Mouse (Mus musculus) embryonic facial prominence, embryonic 11.5 days (tissue): Measurements from ENCODE around the gene Psmd9. TPM values are rescaled to one million over a fixed set of nuclear protein-coding genes. Genes with fewer than 3 reads are reported as not detected.
"Not testable (repeated sequence)": the region's sequence is repeated elsewhere in the genome, so short reads cannot be mapped to it uniquely, and the experiment has no call there.

Source experiments
- ATAC-seq: fragments of 200-750 bp; cut with Nextera tagmentation; replicated peaks from 2 replicates; pipeline ENCODE4 v1.8.0; 2017; ENCODE audit warnings: low read depth; ENCODE audit not compliant: insufficient number of reproducible peaks, low FRiP score, low TSS enrichment
- DNase-seq: peaks from one replicate; pipeline ENCODE4 v3.0.0-alpha.2; 2015; ENCODE audit warnings: low spot score
- H3K27ac ChIP-seq: fragments of 300-500 bp; sonication (generic); replicated peaks from 2 replicates; pipeline ENCODE4 v1.5.1; 2014; ENCODE audit warnings: mild to moderate bottlenecking, low read depth, low read length, control low read depth
- H3K27me3 ChIP-seq: fragments of 300-500 bp; sonication (generic); 2 replicates; pipeline ENCODE4 v1.6.1; 2014; ENCODE audit warnings: mild to moderate bottlenecking, low read length, moderate library complexity, mixed read lengths; ENCODE audit not compliant: control insufficient read depth, insufficient read depth
- H3K36me3 ChIP-seq: fragments of 300-500 bp; sonication (generic); replicated peaks from 2 replicates; pipeline ENCODE4 v1.6.1; 2014; ENCODE audit warnings: low read depth, mild to moderate bottlenecking, low read length, moderate library complexity, mixed read lengths; ENCODE audit not compliant: control insufficient read depth, insufficient read depth
- H3K4me1 ChIP-seq: fragments of 300-500 bp; sonication (generic); 2 replicates; pipeline ENCODE4 v1.6.1; 2014; ENCODE audit warnings: low read length, mixed read lengths; ENCODE audit not compliant: control insufficient read depth, insufficient read depth
- H3K4me2 ChIP-seq: fragments of 300-500 bp; sonication (generic); 2 replicates; pipeline ENCODE4 v1.6.1; 2014; ENCODE audit warnings: low read depth, mild to moderate bottlenecking, control low read depth, low read length, moderate library complexity
- H3K4me3 ChIP-seq: fragments of 300-500 bp; sonication (generic); 2 replicates; pipeline ENCODE4 v1.5.1; 2014; ENCODE audit warnings: low read depth, low read length, control low read depth
- H3K9ac ChIP-seq: fragments of 300-500 bp; sonication (generic); replicated peaks from 2 replicates; pipeline ENCODE4 v1.6.1; 2014; ENCODE audit warnings: mild to moderate bottlenecking, control low read depth, low read length
- H3K9me3 ChIP-seq: fragments of 300-500 bp; sonication (generic); replicated peaks from 2 replicates; pipeline ENCODE4 v1.6.1; 2016; ENCODE audit warnings: mild to moderate bottlenecking, low read length, inconsistent platforms, mixed read lengths; ENCODE audit not compliant: control insufficient read depth
- WGBS: fragments of 180-500 bp; shearing (Covaris S2); extraction: QIAGEN DNeasy Blood & Tissue Kit; methylation state at CpG from one replicate; pipeline ENCODE4 v1.1.7; 2014; 5-methylcytosine and 5-hydroxymethylcytosine counted together
- polyA plus RNA-seq: library from polyadenylated mRNA; unstranded; fragments of >200 nt; fragmentation: Nextera tagmentation; extraction: Ambion mirVana; gene quantifications from 2 replicates; pipeline ENCODE4 v1.2.1, GENCODE M21; 2014

Gene Psmd9
- polyA plus RNA-seq, 1 experiment from 2014 or later, result 74.0 TPM

DNA sequence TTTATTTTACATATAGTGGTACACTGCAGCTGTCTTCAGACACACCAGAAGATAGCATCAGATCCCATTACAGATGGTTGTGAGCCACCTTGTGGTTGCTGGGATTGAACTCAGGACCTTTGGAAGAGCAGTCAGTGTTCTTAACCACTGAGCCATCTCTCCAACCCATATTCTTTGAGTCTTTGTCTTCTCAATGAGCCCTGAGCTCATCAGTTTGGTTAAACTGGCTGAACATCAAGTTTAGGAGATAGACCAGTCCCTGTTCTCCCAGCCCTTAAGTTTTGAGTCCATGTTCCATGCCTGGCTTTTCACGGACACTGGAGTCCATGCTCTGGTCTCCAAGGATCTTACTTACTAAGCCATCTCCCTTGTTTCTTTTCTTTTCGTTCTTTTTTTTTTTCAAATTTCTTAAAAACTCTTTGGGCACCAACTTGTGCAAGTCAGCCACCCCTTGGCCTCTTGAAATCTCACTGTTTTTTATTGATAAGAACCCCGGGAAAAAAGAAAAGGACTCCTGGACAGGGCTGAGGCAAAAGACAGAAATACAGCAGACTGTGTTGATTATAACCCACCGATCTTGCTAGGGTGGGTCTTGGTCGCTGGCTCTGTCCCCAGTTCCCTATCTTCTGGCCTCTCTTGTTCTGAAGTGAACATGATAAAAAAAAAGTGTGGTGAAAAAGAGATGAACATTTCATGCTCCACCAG is 53.3 kb downstream of the Psmd9 start:
- not testable (repeated sequence) for H3K4me3 ChIP-seq, H3K27ac ChIP-seq, H3K4me1 ChIP-seq, DNase-seq, H3K4me2 ChIP-seq, H3K27me3 ChIP-seq, ATAC-seq, H3K36me3 ChIP-seq, H3K9me3 ChIP-seq, H3K9ac ChIP-seq
- WGBS, result 79% methylated on average over 3 of the region's 5 CpGs

DNA sequence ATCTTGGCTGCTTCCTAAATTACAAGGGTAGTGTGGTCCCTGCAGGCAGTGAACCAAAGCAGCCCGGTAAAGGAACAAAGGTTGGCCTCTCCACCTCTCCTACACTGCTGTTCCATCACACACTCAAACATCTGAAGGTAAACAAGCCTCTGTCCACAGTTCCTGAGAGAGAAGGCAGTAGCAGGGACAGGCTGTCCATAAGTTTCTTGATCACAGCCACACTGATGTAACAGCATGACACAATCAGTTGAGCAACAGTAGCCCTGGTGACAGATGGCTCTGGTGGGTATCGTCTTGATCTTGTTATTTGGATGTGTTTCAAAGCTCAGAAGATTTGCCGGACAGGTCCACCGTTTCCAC is 53.8 kb downstream of the Psmd9 start:
- Histone ChIP-seq H3K9ac (no peak overlapping the region), H3K4me3 (no peak overlapping the region), H3K27ac (no peak overlapping the region), H3K4me2 (no peak overlapping the region), H3K36me3 (no peaks in the 10 kb centered on the region), H3K9me3 (0 out of 2 replicates have a peak, but pooled peaks cover 2% of the 10 kb centered on the region), H3K27me3 (no peaks in the 10 kb centered on the region), H3K4me1 (no peaks in the 10 kb centered on the region)
- DNase-seq, result no peak
- 76% methylated on average over 4 of the region's 4 CpGs for WGBS
- ATAC-seq, result no peak

DNA sequence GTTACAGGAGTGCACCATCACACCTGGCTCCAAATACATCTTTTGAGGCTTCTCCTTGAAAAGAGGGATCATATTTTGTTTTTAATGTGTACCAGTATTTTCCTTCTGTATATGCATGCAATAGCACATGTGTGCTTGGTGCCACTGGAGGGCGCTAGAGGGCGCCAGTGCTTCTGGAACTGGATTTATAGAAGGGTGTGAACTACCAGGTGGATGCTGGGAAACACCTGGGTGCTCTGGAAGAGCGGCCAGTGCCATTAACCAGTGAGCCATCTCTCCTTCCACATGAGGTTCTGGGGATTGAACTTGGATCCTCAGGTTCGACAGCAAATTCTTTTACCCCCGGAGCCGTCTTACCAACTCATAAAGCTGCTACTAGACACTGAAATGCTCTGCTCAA is 54.6 kb downstream of the Psmd9 start:
- not testable (repeated sequence) for H3K4me3 ChIP-seq, ATAC-seq, DNase-seq, H3K9ac ChIP-seq, H3K4me2 ChIP-seq, H3K9me3 ChIP-seq, H3K27me3 ChIP-seq, H3K36me3 ChIP-seq, H3K27ac ChIP-seq, H3K4me1 ChIP-seq
- WGBS, result 53% methylated on average over 6 of the region's 6 CpGs

DNA sequence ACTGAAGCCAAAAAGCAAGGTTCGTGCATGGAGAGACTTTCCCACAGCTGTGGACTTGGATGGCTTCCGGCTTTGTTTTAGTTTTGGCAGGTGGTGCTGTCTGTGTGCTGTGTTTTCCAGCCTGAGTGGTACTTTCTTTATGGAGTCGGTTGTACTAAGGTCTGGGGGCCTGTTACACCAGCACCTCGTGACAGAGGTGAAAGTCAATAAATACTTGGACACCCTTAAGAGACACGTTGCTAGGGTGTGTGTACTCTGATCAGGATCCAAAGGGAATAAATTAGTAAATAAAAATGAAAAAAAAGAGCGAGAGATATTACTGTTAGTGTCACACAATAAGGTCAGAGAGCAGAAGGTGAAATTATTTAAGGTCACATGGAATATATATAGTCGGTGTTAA is 57.6 kb downstream of the Psmd9 start:
- no peak overlapping the region for H3K27ac ChIP-seq
- WGBS, result 90% methylated on average over 7 of the region's 7 CpGs
- H3K4me2 ChIP-seq, result no peak overlapping the region
- ATAC-seq, result no peak
- no peaks in the 10 kb centered on the region for H3K4me1 ChIP-seq
- no peak overlapping the region for H3K9ac ChIP-seq
- H3K9me3 ChIP-seq, result no peaks in the 10 kb centered on the region
- DNase-seq, result no peak
- no peaks in the 10 kb centered on the region for H3K27me3 ChIP-seq
- H3K4me3 ChIP-seq, result no peak overlapping the region
- no peaks in the 10 kb centered on the region for H3K36me3 ChIP-seq

DNA sequence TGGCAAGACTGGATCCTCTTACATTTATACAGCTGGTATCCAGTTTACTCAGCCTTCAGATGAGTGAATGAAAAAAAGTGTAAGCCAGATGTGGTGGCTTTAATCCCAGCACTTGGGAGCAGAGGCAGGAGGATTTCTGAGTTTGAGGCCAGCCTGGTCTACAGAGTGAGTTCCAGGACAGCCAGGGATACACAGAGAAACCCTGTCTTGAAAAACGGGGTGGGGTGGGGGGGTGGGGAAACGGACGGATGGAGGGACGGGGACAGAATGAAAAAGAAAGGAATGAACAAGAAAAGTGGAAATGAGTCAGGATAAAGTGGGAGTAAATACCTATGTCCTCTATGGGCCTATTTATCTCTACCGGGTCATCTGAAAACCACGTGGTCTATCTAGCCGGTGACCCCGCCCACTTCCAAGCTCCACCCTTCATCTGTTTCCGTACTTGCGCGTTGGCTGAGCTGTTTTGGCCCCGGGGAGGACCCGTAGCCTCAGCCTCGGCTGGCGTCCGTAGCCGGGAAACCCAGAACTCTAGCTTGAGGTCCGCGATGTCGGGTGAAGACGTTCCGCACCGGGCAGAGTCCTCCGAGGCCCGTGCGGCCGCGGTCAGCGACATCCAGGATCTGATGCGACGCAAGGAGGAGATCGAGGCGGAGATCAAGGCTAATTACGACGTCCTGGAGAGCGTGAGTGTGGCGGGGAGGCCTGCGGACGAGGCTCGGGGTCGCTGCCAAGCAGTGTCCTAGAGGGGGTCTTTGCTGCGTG is 58.7 kb downstream of the Psmd9 start:
- Histone ChIP-seq H3K9me3 (no peaks in the 10 kb centered on the region), H3K4me3 (peak overlapping the region; percentile 81), H3K27me3 (no peaks in the 10 kb centered on the region), H3K36me3 (no peaks in the 10 kb centered on the region), H3K27ac (no peak overlapping the region), H3K4me2 (peak overlapping the region; percentile 66), H3K4me1 (no peaks in the 10 kb centered on the region), H3K9ac (peak overlapping the region; percentile 86)
- ATAC-seq (peak; percentile 77), DNase-seq (peak; percentile 95)
- 3% methylated on average over 42 of the region's 42 CpGs for WGBS

DNA sequence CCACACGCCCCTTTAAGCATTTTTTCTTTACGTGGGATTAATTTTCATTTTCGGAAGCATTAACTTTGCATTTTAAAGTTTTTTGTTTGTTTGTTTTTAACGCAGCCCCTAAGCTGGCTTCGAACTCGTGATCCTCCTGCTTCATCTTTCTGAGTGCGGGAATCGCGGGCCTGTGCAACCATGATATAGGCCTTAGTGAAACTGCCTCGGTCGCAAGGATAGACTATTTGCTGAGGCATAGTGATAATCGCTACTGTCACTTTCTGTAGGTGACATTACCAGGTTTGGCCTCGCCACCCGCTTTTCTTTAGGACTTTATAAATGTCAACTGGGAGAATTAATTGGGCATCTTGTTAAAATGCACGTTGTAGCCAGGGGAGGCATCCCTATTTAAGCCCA is 59.3 kb downstream of the Psmd9 start:
- Histone ChIP-seq H3K36me3 (no peaks in the 10 kb centered on the region), H3K9ac (peak overlapping the region; percentile 86), H3K27ac (no peak overlapping the region), H3K4me3 (peak overlapping the region; percentile 81), H3K4me1 (no peaks in the 10 kb centered on the region), H3K27me3 (no peaks in the 10 kb centered on the region), H3K4me2 (peak overlapping the region; percentile 66), H3K9me3 (no peaks in the 10 kb centered on the region)
- ATAC-seq (no peak), DNase-seq (no peak)
- 9% methylated on average over 15 of the region's 15 CpGs for WGBS

DNA sequence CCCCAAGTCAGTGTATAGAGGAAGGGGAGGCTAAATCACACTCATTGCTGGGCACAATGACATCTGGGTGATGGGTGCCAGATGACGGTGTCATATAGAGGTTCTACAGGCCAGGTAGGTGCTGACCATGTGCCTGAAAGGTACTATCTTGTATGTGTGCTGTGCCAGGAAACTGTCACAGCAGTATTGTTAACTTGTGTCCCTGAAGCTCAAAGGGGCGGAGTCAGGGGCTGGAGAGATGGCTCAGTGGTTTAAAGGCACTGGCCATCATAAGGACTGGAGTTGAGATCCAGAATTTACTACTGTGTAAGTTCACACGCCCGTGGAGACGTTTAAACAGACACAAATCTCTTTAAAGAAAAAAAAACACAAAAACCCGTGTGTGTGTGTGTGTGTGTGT is 60.1 kb downstream of the Psmd9 start:
- ATAC-seq, result no peak
- Histone ChIP-seq H3K9ac (no peak overlapping the region), H3K9me3 (no peaks in the 10 kb centered on the region), H3K4me3 (no peak overlapping the region), H3K27ac (no peak overlapping the region), H3K4me1 (no peaks in the 10 kb centered on the region), H3K36me3 (no peaks in the 10 kb centered on the region), H3K27me3 (no peaks in the 10 kb centered on the region), H3K4me2 (no peak overlapping the region)
- no peak for DNase-seq
- 89% methylated on average over 6 of the region's 6 CpGs for WGBS

DNA sequence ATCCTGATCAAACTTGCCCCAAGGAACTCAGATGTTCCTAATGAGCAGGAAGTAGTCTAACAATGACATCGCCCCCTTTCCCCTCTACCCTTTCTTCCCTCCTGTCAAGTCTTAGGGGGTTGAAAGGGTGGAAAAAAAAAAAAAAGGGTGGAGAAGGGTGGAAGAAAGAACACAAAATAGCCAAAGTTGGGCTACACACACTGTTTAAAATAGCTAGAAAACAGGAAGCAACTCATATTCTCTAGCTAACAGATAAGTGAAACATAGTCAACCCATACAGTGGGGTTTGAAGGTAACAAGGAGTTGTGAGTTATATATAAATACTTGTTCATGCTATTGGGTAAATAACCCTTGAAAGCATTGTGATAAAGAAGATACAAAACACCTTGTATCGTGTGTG is 63.0 kb downstream of the Psmd9 start:
- WGBS, result 89% methylated on average over 2 of the region's 2 CpGs
- Histone ChIP-seq H3K4me1 (no peaks in the 10 kb centered on the region), H3K9ac (no peak overlapping the region), H3K4me3 (no peak overlapping the region), H3K4me2 (no peak overlapping the region), H3K27ac (no peak overlapping the region), H3K9me3 (no peaks in the 10 kb centered on the region), H3K36me3 (no peaks in the 10 kb centered on the region), H3K27me3 (no peaks in the 10 kb centered on the region)
- ATAC-seq, result no peak
- DNase-seq, result no peak
